ENCODE assay signal across 8 mouse cellular contexts in genomic region chr1:138973541-138974224, GRCm38 (mm10). TPM values are rescaled to one million over a fixed set of nuclear protein-coding genes. Genes with fewer than 3 reads are reported as not detected.
DNase-seq lines count a peak whose midpoint lies in the region; ATAC-seq and TF ChIP-seq lines count a peak whose summit lies in the region.
"Had no signal": no experiment of that assay in that cellular context is flagged by ENCODE, and none has a peak within 500 bp of the region (broad histone marks: within the 10 kb centered on the region; RNA-seq: fewer than 3 reads in every experiment).

No protein-coding gene starts in this region.

- no peak for TF ChIP-seq CTCF in brain, embryonic 14.5 days (IDR thresholded peaks at IDR 0.05; ENCODE audit: borderline replicate concordance, extremely low read depth, insufficient read depth, insufficient read length)

- ATAC-seq in monocyte, adult 5-6 weeks (replicated peaks; ENCODE audit: insufficient number of reproducible peaks, low FRiP score, low TSS enrichment, poor library complexity, severe bottlenecking) = peak; percentile 71

- no peak for TF ChIP-seq POLR2A in brain, embryonic 14.5 days (IDR thresholded peaks at IDR 0.05; ENCODE audit: borderline replicate concordance, extremely low read depth, insufficient read depth, insufficient read length, poor library complexity, severe bottlenecking)

- peak; percentile 54 to 56 for DNase-seq in spleen, postnatal 36 days (ENCODE audit: low spot score in 2 of 2)
- no peak for DNase-seq in spleen, postnatal 14 days (ENCODE audit: low spot score in 2 of 2)
- peak; percentile 51 for DNase-seq in brain, embryonic 14.5 days (ENCODE audit: low read depth)
- no peak for DNase-seq in embryo, embryonic 10.5 days (ENCODE audit: low spot score)
- no peak for DNase-seq in neural tube, embryonic 10.5 days (ENCODE audit: extremely low spot score, low spot score)
- DNase-seq in urinary bladder, adult 18-20 months (ENCODE audit: low spot score in 2 of 2) = no peak
- DNase-seq: cerebellum, postnatal 36 days had no signal

RNA-seq across cellular contexts. Expression of gene Dennd1b, which starts 10.4 kb away (rescaled TPM):
- polyA plus RNA-seq in brain, embryonic 14.5 days (2012; rRNA removed) = 4.8 and 7.2 TPM in 2 replicates
- total RNA-seq in monocyte, adult 5-6 weeks (2017) = 37.3 to 60.9 TPM (median 40.9 TPM) in 3 replicates

Comparison
In these comparisons a context has a peak if more than half of its experiments do, and no peak if none do; other contexts are left out.
1. DNase-seq: peak in spleen, postnatal 36 days (2 of 2) and brain, embryonic 14.5 days (single experiment); none in spleen, postnatal 14 days (0 of 2), embryo, embryonic 10.5 days (single experiment), neural tube, embryonic 10.5 days (single experiment) and urinary bladder, adult 18-20 months (0 of 2).